Mouse (Mus musculus) stomach, embryonic 14.5 days (tissue): ENCODE data around the gene Fbxo33. TPM values are rescaled to one million over a fixed set of nuclear protein-coding genes. Genes with fewer than 3 reads are reported as not detected.
A peak's percentile ranks its signal among the peaks of the same experiment; 100 is the strongest.

Experiments used
- ATAC-seq: fragments of 200-750 bp; cut with Nextera tagmentation; 2 replicates; pipeline ENCODE4 v1.8.0; 2017; ENCODE audit warnings: low read depth, moderate TSS enrichment; ENCODE audit not compliant: insufficient number of reproducible peaks, insufficient read depth, low FRiP score
- H3K27ac ChIP-seq: fragments of 300-500 bp; sonication (generic); 2 replicates; pipeline ENCODE4 v1.5.1; 2014; ENCODE audit warnings: mild to moderate bottlenecking, low read length, moderate library complexity, mixed read lengths
- H3K27me3 ChIP-seq: fragments of 300-500 bp; sonication (generic); 2 replicates; pipeline ENCODE4 v1.6.1; 2014; ENCODE audit warnings: low read length, control low read depth, mixed read lengths; ENCODE audit not compliant: control insufficient read depth, insufficient read depth
- H3K36me3 ChIP-seq: fragments of 300-500 bp; sonication (generic); 2 replicates; pipeline ENCODE4 v1.6.1; 2014; ENCODE audit warnings: mild to moderate bottlenecking, control low read depth, low read length, moderate library complexity, mixed read lengths; ENCODE audit not compliant: control insufficient read depth, insufficient read depth
- H3K4me1 ChIP-seq: fragments of 300-500 bp; sonication (generic); 2 replicates; pipeline ENCODE4 v1.6.1; 2014; ENCODE audit warnings: low read length, control low read depth, mixed read lengths; ENCODE audit not compliant: control insufficient read depth, insufficient read depth
- H3K4me2 ChIP-seq: fragments of 300-500 bp; sonication (generic); replicated peaks from 2 replicates; pipeline ENCODE4 v1.6.1; 2014; ENCODE audit warnings: low read depth, low read length, control low read depth
- H3K4me3 ChIP-seq: fragments of 300-500 bp; sonication (generic); 2 replicates; pipeline ENCODE4 v1.5.1; 2014; ENCODE audit warnings: low read depth, low read length, control low read depth
- H3K9ac ChIP-seq: fragments of 300-500 bp; sonication (generic); replicated peaks from 2 replicates; pipeline ENCODE4 v1.6.1; 2014; ENCODE audit warnings: low read depth, mild to moderate bottlenecking, control low read depth, low read length, moderate library complexity, mixed read lengths
- H3K9me3 ChIP-seq: fragments of 300-500 bp; sonication (generic); 2 replicates; pipeline ENCODE4 v1.6.1; 2016; ENCODE audit warnings: low read depth, low read length, control low read depth; ENCODE audit not compliant: control insufficient read depth
- WGBS: fragments of 180-500 bp; shearing (Covaris S2); extraction: QIAGEN DNeasy Blood & Tissue Kit; methylation state at CpG from one replicate; pipeline ENCODE4 v1.1.7; 2014; 5-methylcytosine and 5-hydroxymethylcytosine counted together
- polyA plus RNA-seq: library from polyadenylated mRNA; unstranded; fragments of >200 nt; fragmentation: Nextera tagmentation; extraction: Ambion mirVana; gene quantifications from 2 replicates; pipeline ENCODE4 v1.2.1, GENCODE M21; 2014

The Fbxo33 gene
- 7.4 and 8.1 TPM in 2 replicates for polyA plus RNA-seq

DNA sequence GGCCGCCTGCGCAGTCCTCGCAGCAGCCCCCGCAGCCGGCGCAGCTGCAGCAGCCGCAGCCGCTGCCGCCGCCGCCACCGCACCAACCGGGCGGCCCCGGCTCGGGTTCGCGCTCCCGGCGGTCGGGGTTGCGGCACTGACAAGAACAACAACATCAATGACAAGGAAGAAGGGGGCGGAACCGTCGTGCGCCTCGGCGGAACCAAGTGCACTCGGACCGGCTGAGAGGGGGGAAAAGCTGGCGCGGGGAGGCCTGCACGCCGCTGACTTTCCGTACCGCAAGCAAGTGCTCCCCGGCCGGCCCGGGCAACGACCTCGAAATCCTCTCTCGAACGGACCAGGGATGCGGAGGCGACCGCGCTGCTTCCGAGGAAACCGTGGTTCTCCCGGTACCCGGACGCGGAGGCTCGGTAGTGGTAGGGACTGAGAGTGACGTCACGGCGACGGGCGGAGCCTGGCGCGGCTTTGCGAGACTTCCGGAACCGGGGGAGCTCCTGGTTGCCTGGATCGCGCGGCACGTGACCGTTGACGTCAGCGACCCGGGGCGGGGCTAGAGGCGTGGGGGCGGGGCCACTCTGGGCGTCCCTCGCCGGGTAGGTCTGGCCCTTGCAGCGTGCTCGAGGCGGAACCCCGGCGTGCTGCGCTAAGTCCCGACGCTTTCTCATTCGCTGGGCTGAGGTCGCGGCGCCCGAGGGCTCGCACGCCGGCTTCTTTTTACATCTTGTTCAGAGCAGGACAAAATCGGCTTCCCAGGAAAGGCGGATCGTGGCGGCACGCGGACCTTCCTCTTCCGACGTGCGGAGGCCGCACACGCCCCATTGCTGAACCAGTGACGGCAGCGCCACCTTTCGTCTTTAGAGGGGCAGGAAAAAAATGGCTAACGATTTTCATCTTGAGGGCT, at the start of gene Fbxo33:
Gene Fbxo33 (minus strand): TSS at position 401 of the 901 bp plus-strand sequence.
- Histone ChIP-seq H3K27ac (peak within 1 kb of the TSS; percentile 93), H3K9me3 (no peaks in the 10 kb centered on the region), H3K4me1 (peaks cover 5% of the 10 kb centered on the region; the same call in 1 of the 2 replicates), H3K36me3 (no peaks in the 10 kb centered on the region; the same call in 1 of the 2 replicates), H3K9ac (peak within 1 kb of the TSS; percentile 81), H3K4me3 (peak within 1 kb of the TSS; percentile 88), H3K27me3 (no peaks in the 10 kb centered on the region), H3K4me2 (peak within 1 kb of the TSS; percentile 93)
- under 1% methylated on average over 108 of the region's 109 CpGs for WGBS
- peak; percentile 97 for ATAC-seq

DNA sequence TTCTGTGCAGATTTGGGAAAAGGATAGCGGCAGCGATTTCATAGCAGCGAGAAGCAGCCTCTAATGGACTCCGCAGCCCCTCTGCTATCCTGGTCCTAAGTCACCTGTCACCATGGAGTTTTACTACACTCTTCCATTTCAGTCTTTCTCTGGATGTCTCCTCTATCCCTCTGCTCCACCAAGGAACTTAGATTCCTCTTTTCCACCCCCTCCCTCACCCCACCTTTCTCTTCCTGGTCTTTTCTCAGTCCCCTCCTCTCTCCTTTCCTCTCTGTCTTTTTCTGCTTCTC, 46.4 kb upstream of the Fbxo33 start:
- no peak overlapping the region for H3K4me3 ChIP-seq
- ATAC-seq: no peak
- no peaks in the 10 kb centered on the region for H3K36me3 ChIP-seq
- no peaks in the 10 kb centered on the region for H3K27me3 ChIP-seq
- H3K9me3 ChIP-seq: no peaks in the 10 kb centered on the region
- no peak overlapping the region for H3K4me2 ChIP-seq
- H3K9ac ChIP-seq: no peak overlapping the region
- no peak overlapping the region for H3K27ac ChIP-seq
- H3K4me1 ChIP-seq: no peaks in the 10 kb centered on the region
- WGBS: 88% methylated on average over 4 of the region's 4 CpGs

DNA sequence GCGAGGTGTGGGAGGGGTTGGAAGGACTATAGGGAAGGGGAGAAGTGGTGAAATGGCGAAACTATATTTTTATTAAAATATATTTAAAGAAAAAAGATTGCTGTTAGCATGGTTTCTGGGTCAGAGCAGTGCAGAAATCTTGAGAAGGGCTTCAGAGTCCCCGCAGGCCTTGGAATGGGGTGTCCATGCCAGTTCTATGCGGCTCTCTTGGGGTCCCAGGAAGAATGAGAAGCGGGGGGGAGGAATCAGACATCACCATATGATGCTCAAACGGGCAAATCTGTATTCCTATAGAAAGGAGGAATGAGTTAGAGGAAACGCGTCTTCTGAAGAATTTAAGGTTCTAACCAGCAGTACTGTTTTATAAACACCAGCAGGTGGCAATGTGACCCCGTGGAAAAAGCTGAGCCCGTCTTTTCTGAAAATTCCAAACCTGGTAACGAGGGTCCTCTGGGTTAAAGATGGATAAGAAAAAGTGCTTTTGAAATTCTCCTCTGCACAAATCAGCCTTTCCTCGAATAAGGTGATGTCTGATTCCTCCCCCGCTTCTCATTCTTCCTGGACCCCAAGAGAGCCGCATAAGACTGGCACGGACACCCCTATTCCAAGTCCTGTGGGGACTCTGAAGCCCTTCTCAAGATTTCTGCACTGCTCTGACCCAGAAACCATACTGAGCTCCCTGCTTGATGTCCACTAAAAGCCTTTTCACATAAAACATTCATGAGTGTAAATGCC, 45.8 kb upstream of the Fbxo33 start:
- H3K4me3 ChIP-seq: no peak overlapping the region
- H3K4me2 ChIP-seq: no peak overlapping the region
- H3K27me3 ChIP-seq: no peaks in the 10 kb centered on the region
- H3K9me3 ChIP-seq: no peaks in the 10 kb centered on the region
- H3K9ac ChIP-seq: no peak overlapping the region
- H3K27ac ChIP-seq: no peak overlapping the region
- 34% methylated on average over 15 of the region's 15 CpGs for WGBS
- no peaks in the 10 kb centered on the region for H3K4me1 ChIP-seq
- peak; percentile 33; the same call in 1 of the 2 replicates for ATAC-seq
- H3K36me3 ChIP-seq: no peaks in the 10 kb centered on the region

GRCm38 (mm10) chr12:59262841-59263240, 43.3 kb upstream of the Fbxo33 start:
- Histone ChIP-seq H3K4me3 (no peak overlapping the region), H3K9me3 (no peaks in the 10 kb centered on the region), H3K36me3 (no peaks in the 10 kb centered on the region), H3K4me1 (no peaks in the 10 kb centered on the region), H3K27me3 (no peaks in the 10 kb centered on the region), H3K4me2 (no peak overlapping the region), H3K27ac (no peak overlapping the region), H3K9ac (no peak overlapping the region)
- WGBS: 85% methylated on average over 3 of the region's 3 CpGs
- no peak for ATAC-seq

DNA sequence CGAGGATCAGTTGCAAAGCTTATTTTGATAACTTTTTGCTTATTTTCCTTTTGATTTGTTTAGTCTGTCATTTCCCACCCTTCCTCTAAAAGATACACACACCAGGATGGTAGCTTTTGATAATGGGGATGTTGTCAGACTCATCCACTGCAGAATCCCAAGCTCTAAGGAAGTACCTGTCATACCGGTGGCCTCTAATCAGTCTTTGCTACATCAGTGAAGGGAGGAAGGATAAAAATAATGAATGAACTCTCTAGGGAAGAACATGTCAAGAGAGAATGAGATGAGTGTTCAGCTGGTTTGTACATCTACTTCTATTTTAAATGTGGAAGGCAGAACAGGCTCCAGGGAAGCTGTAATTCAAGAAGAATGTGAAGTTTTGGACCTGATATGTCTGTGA, 41.3 kb upstream of the Fbxo33 start:
- H3K36me3 ChIP-seq: no peaks in the 10 kb centered on the region
- no peak overlapping the region for H3K4me2 ChIP-seq
- no peaks in the 10 kb centered on the region for H3K4me1 ChIP-seq
- no peak overlapping the region for H3K27ac ChIP-seq
- ATAC-seq: no peak
- WGBS: 39% methylated on average over 2 of the region's 2 CpGs
- no peak overlapping the region for H3K4me3 ChIP-seq
- no peaks in the 10 kb centered on the region for H3K9me3 ChIP-seq
- H3K9ac ChIP-seq: no peak overlapping the region
- H3K27me3 ChIP-seq: no peaks in the 10 kb centered on the region

- no peak for ATAC-seq
- Histone ChIP-seq H3K9ac (no peak overlapping the region), H3K4me1 (no peaks in the 10 kb centered on the region), H3K4me2 (no peak overlapping the region), H3K36me3 (no peaks in the 10 kb centered on the region), H3K27ac (no peak overlapping the region), H3K4me3 (no peak overlapping the region), H3K27me3 (no peaks in the 10 kb centered on the region), H3K9me3 (no peaks in the 10 kb centered on the region)
Observed at GRCm38 (mm10) chr12:59260362-59260761, 40.8 kb upstream of the Fbxo33 start.

- H3K27ac ChIP-seq: no peak overlapping the region
- H3K4me2 ChIP-seq: no peak overlapping the region
- ATAC-seq: no peak
- no peak overlapping the region for H3K9ac ChIP-seq
- H3K9me3 ChIP-seq: no peaks in the 10 kb centered on the region
- no peaks in the 10 kb centered on the region for H3K27me3 ChIP-seq
- no peak overlapping the region for H3K4me3 ChIP-seq
- no peaks in the 10 kb centered on the region for H3K36me3 ChIP-seq
- no peaks in the 10 kb centered on the region for H3K4me1 ChIP-seq
- 91% methylated on average over 5 of the region's 5 CpGs for WGBS
Observed at GRCm38 (mm10) chr12:59259015-59259414, 39.5 kb upstream of the Fbxo33 start.

GRCm38 (mm10) chr12:59250259-59250827, 30.8 kb upstream of the Fbxo33 start:
- Histone ChIP-seq H3K9me3 (no peaks in the 10 kb centered on the region), H3K9ac (no peak overlapping the region), H3K4me1 (no peaks in the 10 kb centered on the region), H3K27ac (no peak overlapping the region), H3K4me2 (no peak overlapping the region), H3K36me3 (no peaks in the 10 kb centered on the region), H3K27me3 (no peaks in the 10 kb centered on the region), H3K4me3 (no peak overlapping the region)
- ATAC-seq: no peak
- WGBS: 75% methylated on average over 2 of the region's 2 CpGs
